Mouse (Mus musculus): ENCODE results near the gene Irs2.

GRCm38 (mm10) chr8:10945939-10946740 lies 62.1 kb downstream of the Irs2 start:
- no peak for TF ChIP-seq CTCF (conservative IDR thresholded peaks at IDR 0.05; ENCODE audit: low read length)
- TF ChIP-seq POU5F1 (IDR thresholded peaks at IDR 0.05; ENCODE audit: borderline replicate concordance, low read length) = no peak
- TF ChIP-seq NANOG (IDR thresholded peaks at IDR 0.05; ENCODE audit: borderline replicate concordance, low read length) = no peak

Data from E14TG2a.4 (cell line).